Mouse (Mus musculus) hindbrain, embryonic 12.5 days (tissue): ENCODE data around the gene Aqp7. TPM values are rescaled to one million over a fixed set of nuclear protein-coding genes. Genes with fewer than 3 reads are reported as not detected.

ENCODE experiments used
- ATAC-seq: fragments of 200-750 bp; cut with Nextera tagmentation; 2 replicates; pipeline ENCODE4 v1.8.0; 2017; ENCODE audit warnings: moderate TSS enrichment; ENCODE audit not compliant: low FRiP score
- H3K27ac ChIP-seq: fragments of 300-500 bp; sonication (generic); 2 replicates; pipeline ENCODE4 v1.5.1; 2016; ENCODE audit warnings: mild to moderate bottlenecking
- H3K27me3 ChIP-seq: fragments of 300-500 bp; sonication (generic); 2 replicates; pipeline ENCODE4 v1.6.1; 2016; ENCODE audit warnings: mild to moderate bottlenecking
- H3K36me3 ChIP-seq: fragments of 300-500 bp; sonication (generic); 2 replicates; pipeline ENCODE4 v1.6.1; 2016; ENCODE audit warnings: mild to moderate bottlenecking
- H3K4me1 ChIP-seq: fragments of 300-500 bp; sonication (generic); 2 replicates; pipeline ENCODE4 v1.6.1; 2016
- H3K4me2 ChIP-seq: fragments of 300-500 bp; sonication (generic); replicated peaks from 2 replicates; pipeline ENCODE4 v1.6.1; 2016; ENCODE audit warnings: mild to moderate bottlenecking
- H3K4me3 ChIP-seq: fragments of 300-500 bp; sonication (generic); 2 replicates; pipeline ENCODE4 v1.5.1; 2016; ENCODE audit warnings: mild to moderate bottlenecking
- H3K9ac ChIP-seq: fragments of 300-500 bp; sonication (generic); 2 replicates; pipeline ENCODE4 v1.6.1; 2016; ENCODE audit warnings: mild to moderate bottlenecking, moderate library complexity
- H3K9me3 ChIP-seq: fragments of 300-500 bp; sonication (generic); replicated peaks from 2 replicates; pipeline ENCODE4 v1.6.1; 2016; ENCODE audit warnings: mild to moderate bottlenecking
- WGBS: fragments of 180-500 bp; shearing (Covaris S2); methylation state at CpG from one replicate; pipeline ENCODE4 v1.1.7; 2016; 5-methylcytosine and 5-hydroxymethylcytosine counted together
- polyA plus RNA-seq: library from polyadenylated mRNA; unstranded; fragments of >200 nt; fragmentation: Nextera tagmentation; extraction: Ambion mirVana; gene quantifications from 2 replicates; pipeline ENCODE4 v1.2.1, GENCODE M21; 2016

The Aqp7 gene
- polyA plus RNA-seq, 1 experiment from 2014 or later: not detected

GRCm38 (mm10) chr4:41028272-41028671, 19.7 kb downstream of the Aqp7 start:
- no peak overlapping the region for H3K4me2 ChIP-seq
- H3K4me1 ChIP-seq: no peaks in the 10 kb centered on the region
- peaks cover 42% of the 10 kb centered on the region for H3K36me3 ChIP-seq
- H3K27me3 ChIP-seq: no peaks in the 10 kb centered on the region
- no peak for ATAC-seq
- no peak overlapping the region for H3K4me3 ChIP-seq
- H3K9me3 ChIP-seq: no peaks in the 10 kb centered on the region
- WGBS: 82% methylated on average over 4 of the region's 4 CpGs
- no peak overlapping the region for H3K27ac ChIP-seq
- H3K9ac ChIP-seq: no peak overlapping the region

GRCm38 (mm10) chr4:41027872-41028271, 20.1 kb downstream of the Aqp7 start:
- peaks cover 45% of the 10 kb centered on the region for H3K36me3 ChIP-seq

GRCm38 (mm10) chr4:41026086-41026787, 21.7 kb downstream of the Aqp7 start:
- Histone ChIP-seq H3K9ac (no peak overlapping the region), H3K4me3 (no peak overlapping the region), H3K27ac (no peak overlapping the region), H3K9me3 (no peaks in the 10 kb centered on the region), H3K4me2 (no peak overlapping the region), H3K36me3 (peaks cover 56% of the 10 kb centered on the region), H3K4me1 (no peaks in the 10 kb centered on the region), H3K27me3 (no peaks in the 10 kb centered on the region)
- WGBS: 57% methylated on average over 8 of the region's 8 CpGs
- ATAC-seq: no peak

More at GRCm38 (mm10) chr4:41027872-41028271, 20.1 kb downstream of the Aqp7 start:
- Histone ChIP-seq H3K9me3 (no peaks in the 10 kb centered on the region), H3K4me2 (no peak overlapping the region), H3K27me3 (no peaks in the 10 kb centered on the region), H3K4me3 (no peak overlapping the region), H3K4me1 (no peaks in the 10 kb centered on the region), H3K27ac (no peak overlapping the region), H3K9ac (no peak overlapping the region)
- ATAC-seq: no peak
- 92% methylated on average over 3 of the region's 3 CpGs for WGBS

GRCm38 (mm10) chr4:41021094-41021493, 26.8 kb downstream of the Aqp7 start:
- peaks cover 58% of the 10 kb centered on the region for H3K36me3 ChIP-seq

GRCm38 (mm10) chr4:41015798-41016197, 32.1 kb downstream of the Aqp7 start:
- no peak for ATAC-seq
- Histone ChIP-seq H3K4me2 (no peak overlapping the region), H3K27ac (no peak overlapping the region), H3K27me3 (no peaks in the 10 kb centered on the region), H3K9me3 (no peaks in the 10 kb centered on the region), H3K4me1 (no peaks in the 10 kb centered on the region), H3K9ac (no peak overlapping the region), H3K4me3 (no peak overlapping the region), H3K36me3 (peaks cover 66% of the 10 kb centered on the region)
- 91% methylated on average over 5 of the region's 5 CpGs for WGBS

More at GRCm38 (mm10) chr4:41021094-41021493, 26.8 kb downstream of the Aqp7 start:
- ATAC-seq: no peak
- H3K4me3 ChIP-seq: no peak overlapping the region
- no peak overlapping the region for H3K27ac ChIP-seq
- no peak overlapping the region for H3K4me2 ChIP-seq
- H3K9ac ChIP-seq: no peak overlapping the region
- H3K4me1 ChIP-seq: no peaks in the 10 kb centered on the region
- H3K27me3 ChIP-seq: no peaks in the 10 kb centered on the region
- H3K9me3 ChIP-seq: no peaks in the 10 kb centered on the region
- 89% methylated on average over 5 of the region's 5 CpGs for WGBS

- H3K27ac ChIP-seq: no peak overlapping the region
- 91% methylated on average over 3 of the region's 3 CpGs for WGBS
- peaks cover 82% of the 10 kb centered on the region for H3K36me3 ChIP-seq
Observed at GRCm38 (mm10) chr4:41013351-41013750, 34.6 kb downstream of the Aqp7 start.

GRCm38 (mm10) chr4:41000842-41001639, 46.9 kb downstream of the Aqp7 start:
- no peak overlapping the region for H3K4me2 ChIP-seq
- ATAC-seq: no peak
- 90% methylated on average over 9 of the region's 9 CpGs for WGBS
- no peaks in the 10 kb centered on the region for H3K9me3 ChIP-seq
- H3K27me3 ChIP-seq: no peaks in the 10 kb centered on the region
- peaks cover 89% of the 10 kb centered on the region for H3K36me3 ChIP-seq
- no peak overlapping the region for H3K4me3 ChIP-seq
- H3K27ac ChIP-seq: no peak overlapping the region
- H3K4me1 ChIP-seq: no peaks in the 10 kb centered on the region
- no peak overlapping the region for H3K9ac ChIP-seq

More at GRCm38 (mm10) chr4:41013351-41013750, 34.6 kb downstream of the Aqp7 start:
- Histone ChIP-seq H3K9ac (no peak overlapping the region), H3K9me3 (no peaks in the 10 kb centered on the region), H3K4me1 (no peaks in the 10 kb centered on the region), H3K4me2 (no peak overlapping the region), H3K4me3 (no peak overlapping the region), H3K27me3 (no peaks in the 10 kb centered on the region)
- no peak for ATAC-seq

GRCm38 (mm10) chr4:41000271-41000670, 47.7 kb downstream of the Aqp7 start:
- no peak overlapping the region for H3K9ac ChIP-seq
- 76% methylated on average over 1 of the region's 1 CpGs for WGBS
- H3K9me3 ChIP-seq: no peaks in the 10 kb centered on the region
- no peaks in the 10 kb centered on the region for H3K27me3 ChIP-seq
- H3K27ac ChIP-seq: no peak overlapping the region
- peaks cover 94% of the 10 kb centered on the region for H3K36me3 ChIP-seq
- H3K4me2 ChIP-seq: no peak overlapping the region
- no peaks in the 10 kb centered on the region for H3K4me1 ChIP-seq
- no peak for ATAC-seq
- no peak overlapping the region for H3K4me3 ChIP-seq

DNA sequence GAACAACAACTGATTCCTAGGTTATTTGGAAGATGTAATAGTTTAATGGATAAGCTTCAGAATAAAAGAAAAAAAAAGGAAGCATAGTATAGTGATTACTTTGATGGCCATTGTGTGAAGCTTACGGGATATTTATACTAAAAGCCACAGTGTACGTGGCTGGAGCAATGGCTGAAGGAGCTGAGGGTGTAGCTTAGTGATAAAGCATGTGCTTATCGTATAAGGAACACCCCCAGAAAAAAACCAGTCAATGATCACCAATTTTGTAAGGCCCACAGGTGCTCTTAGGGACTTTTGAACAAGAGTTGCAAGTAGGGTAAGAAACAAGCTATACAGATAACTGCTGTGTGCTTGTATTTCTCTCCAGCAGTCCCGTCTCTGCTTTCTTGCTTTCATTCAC, 50.0 kb downstream of the Aqp7 start:
- ATAC-seq: no peak
- 91% methylated on average over 4 of the region's 4 CpGs for WGBS
- H3K9me3 ChIP-seq: no peaks in the 10 kb centered on the region
- no peak overlapping the region for H3K4me3 ChIP-seq
- no peak overlapping the region for H3K4me2 ChIP-seq
- H3K9ac ChIP-seq: no peak overlapping the region
- no peaks in the 10 kb centered on the region for H3K4me1 ChIP-seq
- no peak overlapping the region for H3K27ac ChIP-seq
- H3K36me3 ChIP-seq: peaks cover 90% of the 10 kb centered on the region
- H3K27me3 ChIP-seq: no peaks in the 10 kb centered on the region

- H3K9ac ChIP-seq: no peak overlapping the region
- H3K9me3 ChIP-seq: no peaks in the 10 kb centered on the region
- WGBS: 94% methylated on average over 6 of the region's 6 CpGs
- H3K36me3 ChIP-seq: peaks cover 90% of the 10 kb centered on the region
- H3K4me2 ChIP-seq: no peak overlapping the region
- H3K4me1 ChIP-seq: no peaks in the 10 kb centered on the region
- no peak overlapping the region for H3K4me3 ChIP-seq
- ATAC-seq: no peak
- no peak overlapping the region for H3K27ac ChIP-seq
- no peaks in the 10 kb centered on the region for H3K27me3 ChIP-seq
Observed at GRCm38 (mm10) chr4:40996302-40996701, 51.6 kb downstream of the Aqp7 start.

DNA sequence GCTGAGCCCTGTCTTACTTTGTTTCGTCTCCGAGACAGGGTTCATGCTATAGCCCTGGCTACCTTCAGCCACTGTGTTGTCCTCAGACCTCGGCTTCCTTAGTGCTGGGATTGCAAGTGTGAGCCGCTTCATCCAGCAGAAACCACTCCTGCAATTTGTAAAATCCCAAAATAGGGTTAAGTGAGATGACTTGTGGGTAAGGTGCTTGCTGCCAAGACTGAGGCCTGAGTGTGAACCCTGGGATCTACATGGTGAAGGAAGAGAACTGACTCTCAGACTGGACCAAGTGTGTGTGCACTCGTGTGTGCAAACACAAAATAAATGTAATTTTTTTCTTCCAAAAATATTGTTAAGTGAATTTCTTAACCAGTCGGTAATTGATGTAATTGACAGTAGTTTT, 58.3 kb downstream of the Aqp7 start:
- Histone ChIP-seq H3K27me3 (no peaks in the 10 kb centered on the region), H3K9ac (no peak overlapping the region)
- WGBS: 86% methylated on average over 6 of the region's 6 CpGs

DNA sequence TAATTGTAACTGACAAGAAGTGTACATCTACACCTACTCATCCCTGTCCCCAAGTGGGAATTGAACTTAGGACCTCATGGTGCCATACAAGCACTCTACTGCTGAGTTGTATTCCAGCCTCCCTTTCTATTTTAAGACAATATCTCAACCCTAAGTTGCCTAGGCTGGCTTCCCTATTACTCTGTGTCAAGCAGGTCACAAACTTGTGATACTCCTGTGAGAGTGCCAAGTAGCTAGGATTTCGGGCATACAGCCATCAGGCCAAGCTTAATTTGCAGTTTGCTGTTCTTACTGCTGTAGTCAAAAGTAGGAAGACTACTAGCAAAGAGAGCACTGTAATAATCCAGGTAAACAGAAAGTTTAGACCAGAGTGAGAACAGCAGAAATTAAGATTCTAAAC, 64.3 kb downstream of the Aqp7 start:
- no peak overlapping the region for H3K9ac ChIP-seq
- no peak for ATAC-seq
- H3K4me1 ChIP-seq: no peaks in the 10 kb centered on the region
- peaks cover 66% of the 10 kb centered on the region for H3K36me3 ChIP-seq
- H3K27me3 ChIP-seq: no peaks in the 10 kb centered on the region
- H3K4me2 ChIP-seq: no peak overlapping the region
- WGBS: 91% methylated on average over 1 of the region's 1 CpGs
- H3K9me3 ChIP-seq: no peaks in the 10 kb centered on the region
- no peak overlapping the region for H3K27ac ChIP-seq
- H3K4me3 ChIP-seq: no peak overlapping the region

More for the DNA sequence above, 58.3 kb downstream of the Aqp7 start:
- no peak for ATAC-seq
- no peaks in the 10 kb centered on the region for H3K9me3 ChIP-seq
- H3K4me3 ChIP-seq: no peak overlapping the region
- H3K27ac ChIP-seq: no peak overlapping the region
- H3K36me3 ChIP-seq: peaks cover 83% of the 10 kb centered on the region
- H3K4me2 ChIP-seq: no peak overlapping the region
- H3K4me1 ChIP-seq: no peaks in the 10 kb centered on the region
